Mouse (Mus musculus) hindbrain, embryonic 12.5 days (tissue): ENCODE results near the gene Fads2. TPM values are rescaled to one million over a fixed set of nuclear protein-coding genes. Genes with fewer than 3 reads are reported as not detected.

Experiments
- ATAC-seq: fragments of 200-750 bp; cut with Nextera tagmentation; 2 replicates; pipeline ENCODE4 v1.8.0; 2017; ENCODE audit warnings: moderate TSS enrichment; ENCODE audit not compliant: low FRiP score
- H3K27ac ChIP-seq: fragments of 300-500 bp; sonication (generic); 2 replicates; pipeline ENCODE4 v1.5.1; 2016; ENCODE audit warnings: mild to moderate bottlenecking
- H3K27me3 ChIP-seq: fragments of 300-500 bp; sonication (generic); 2 replicates; pipeline ENCODE4 v1.6.1; 2016; ENCODE audit warnings: mild to moderate bottlenecking
- H3K36me3 ChIP-seq: fragments of 300-500 bp; sonication (generic); 2 replicates; pipeline ENCODE4 v1.6.1; 2016; ENCODE audit warnings: mild to moderate bottlenecking
- H3K4me1 ChIP-seq: fragments of 300-500 bp; sonication (generic); 2 replicates; pipeline ENCODE4 v1.6.1; 2016
- H3K4me2 ChIP-seq: fragments of 300-500 bp; sonication (generic); replicated peaks from 2 replicates; pipeline ENCODE4 v1.6.1; 2016; ENCODE audit warnings: mild to moderate bottlenecking
- H3K4me3 ChIP-seq: fragments of 300-500 bp; sonication (generic); 2 replicates; pipeline ENCODE4 v1.5.1; 2016; ENCODE audit warnings: mild to moderate bottlenecking
- H3K9ac ChIP-seq: fragments of 300-500 bp; sonication (generic); 2 replicates; pipeline ENCODE4 v1.6.1; 2016; ENCODE audit warnings: mild to moderate bottlenecking, moderate library complexity
- H3K9me3 ChIP-seq: fragments of 300-500 bp; sonication (generic); replicated peaks from 2 replicates; pipeline ENCODE4 v1.6.1; 2016; ENCODE audit warnings: mild to moderate bottlenecking
- WGBS: fragments of 180-500 bp; shearing (Covaris S2); methylation state at CpG from one replicate; pipeline ENCODE4 v1.1.7; 2016; 5-methylcytosine and 5-hydroxymethylcytosine counted together
- polyA plus RNA-seq: library from polyadenylated mRNA; unstranded; fragments of >200 nt; fragmentation: Nextera tagmentation; extraction: Ambion mirVana; gene quantifications from 2 replicates; pipeline ENCODE4 v1.2.1, GENCODE M21; 2016

The Fads2 gene
- polyA plus RNA-seq, 1 experiment from 2014 or later, result 177 TPM

GRCm38 (mm10) chr19:10045707-10046106 is 55.8 kb downstream of the Fads2 start:
- no peak overlapping the region for H3K27ac ChIP-seq
- H3K4me2 ChIP-seq, result no peak overlapping the region
- H3K9ac ChIP-seq, result no peak overlapping the region
- H3K27me3 ChIP-seq, result peaks cover 10% of the 10 kb centered on the region
- H3K4me1 ChIP-seq, result peaks cover 18% of the 10 kb centered on the region
- H3K36me3 ChIP-seq, result no peaks in the 10 kb centered on the region
- 67% methylated on average over 2 of the region's 2 CpGs for WGBS
- no peak overlapping the region for H3K4me3 ChIP-seq
- no peaks in the 10 kb centered on the region for H3K9me3 ChIP-seq
- no peak for ATAC-seq

- no peak overlapping the region for H3K27ac ChIP-seq
- peaks cover 21% of the 10 kb centered on the region for H3K4me1 ChIP-seq
- ATAC-seq, result no peak
- peaks cover 20% of the 10 kb centered on the region for H3K27me3 ChIP-seq
- H3K36me3 ChIP-seq, result no peaks in the 10 kb centered on the region
- no peak overlapping the region for H3K4me2 ChIP-seq
- H3K4me3 ChIP-seq, result no peak overlapping the region
- H3K9ac ChIP-seq, result no peak overlapping the region
- H3K9me3 ChIP-seq, result no peaks in the 10 kb centered on the region
Observed at GRCm38 (mm10) chr19:10043643-10044042, 57.9 kb downstream of the Fads2 start.

GRCm38 (mm10) chr19:10042816-10043215 is 58.7 kb downstream of the Fads2 start:
- Histone ChIP-seq H3K27me3 (peaks cover 20% of the 10 kb centered on the region), H3K4me3 (0 out of 2 replicates have a peak overlapping the region, but pooled peaks have one; percentile 61), H3K4me2 (peak overlapping the region; percentile 98; the same call in 1 of the 2 replicates), H3K36me3 (no peaks in the 10 kb centered on the region), H3K9me3 (no peaks in the 10 kb centered on the region), H3K27ac (no peak overlapping the region), H3K4me1 (peaks cover 21% of the 10 kb centered on the region), H3K9ac (no peak overlapping the region)
- 90% methylated on average over 4 of the region's 4 CpGs for WGBS
- ATAC-seq, result no peak

GRCm38 (mm10) chr19:10042232-10042631 is 59.3 kb downstream of the Fads2 start:
- Histone ChIP-seq H3K4me1 (peaks cover 21% of the 10 kb centered on the region), H3K27ac (no peak overlapping the region), H3K4me3 (peak overlapping the region; percentile 61), H3K9me3 (no peaks in the 10 kb centered on the region), H3K27me3 (peaks cover 20% of the 10 kb centered on the region), H3K9ac (peak overlapping the region; percentile 64), H3K36me3 (no peaks in the 10 kb centered on the region), H3K4me2 (peak overlapping the region; percentile 98)
- ATAC-seq, result peak; percentile 17; the same call in 1 of the 2 replicates
- 62% methylated on average over 6 of the region's 6 CpGs for whole genome bisulfite sequencing

GRCm38 (mm10) chr19:10041388-10042148 is 60.0 kb downstream of the Fads2 start, which contains the start of gene Fads3:
Fads3 (plus strand) TSS chr19:10041569.
- Histone ChIP-seq H3K4me3 (peak within 1 kb of the TSS; percentile 61), H3K27me3 (peaks cover 20% of the 10 kb centered on the region), H3K27ac (no peak within 1 kb of the TSS), H3K4me2 (peak within 1 kb of the TSS; percentile 98), H3K4me1 (peaks cover 21% of the 10 kb centered on the region), H3K9ac (peak within 1 kb of the TSS; percentile 64), H3K36me3 (no peaks in the 10 kb centered on the region), H3K9me3 (no peaks in the 10 kb centered on the region)
- 0% methylated on average over 45 of the region's 69 CpGs for WGBS
- ATAC-seq, result peak; percentile 89

- Histone ChIP-seq H3K4me2 (peak overlapping the region; percentile 98), H3K27me3 (peaks cover 20% of the 10 kb centered on the region), H3K27ac (no peak overlapping the region), H3K9me3 (no peaks in the 10 kb centered on the region), H3K9ac (peak overlapping the region; percentile 64), H3K4me3 (peak overlapping the region; percentile 61), H3K36me3 (no peaks in the 10 kb centered on the region), H3K4me1 (peaks cover 21% of the 10 kb centered on the region)
- ATAC-seq, result peak; percentile 55
- WGBS, result 6% methylated on average over 17 of the region's 20 CpGs
Observed at GRCm38 (mm10) chr19:10040866-10041387, 60.6 kb downstream of the Fads2 start.

- Histone ChIP-seq H3K27me3 (peaks cover 20% of the 10 kb centered on the region), H3K4me3 (no peak overlapping the region), H3K9me3 (no peaks in the 10 kb centered on the region), H3K4me2 (no peak overlapping the region), H3K9ac (no peak overlapping the region), H3K36me3 (no peaks in the 10 kb centered on the region), H3K4me1 (peaks cover 21% of the 10 kb centered on the region), H3K27ac (no peak overlapping the region)
- ATAC-seq, result no peak
- 93% methylated on average over 2 of the region's 2 CpGs for WGBS
Observed at GRCm38 (mm10) chr19:10039615-10040014, 61.9 kb downstream of the Fads2 start.

- Histone ChIP-seq H3K9me3 (no peaks in the 10 kb centered on the region), H3K4me1 (peaks cover 21% of the 10 kb centered on the region), H3K9ac (no peak overlapping the region), H3K27ac (no peak overlapping the region), H3K4me3 (no peak overlapping the region), H3K36me3 (no peaks in the 10 kb centered on the region), H3K27me3 (peaks cover 20% of the 10 kb centered on the region), H3K4me2 (no peak overlapping the region)
- 18% methylated on average over 3 of the region's 3 CpGs for WGBS
- no peak for ATAC-seq
Observed at GRCm38 (mm10) chr19:10038910-10039309, 62.6 kb downstream of the Fads2 start.

GRCm38 (mm10) chr19:10038364-10038763 is 63.2 kb downstream of the Fads2 start:
- WGBS, result 81% methylated on average over 3 of the region's 3 CpGs
- Histone ChIP-seq H3K27ac (no peak overlapping the region), H3K27me3 (peaks cover 20% of the 10 kb centered on the region), H3K4me2 (no peak overlapping the region), H3K4me3 (no peak overlapping the region), H3K9ac (no peak overlapping the region), H3K36me3 (no peaks in the 10 kb centered on the region), H3K4me1 (peaks cover 21% of the 10 kb centered on the region), H3K9me3 (no peaks in the 10 kb centered on the region)
- no peak for ATAC-seq

- no peaks in the 10 kb centered on the region for H3K36me3 ChIP-seq
- no peak for ATAC-seq
- H3K4me2 ChIP-seq, result no peak overlapping the region
- H3K9ac ChIP-seq, result no peak overlapping the region
- H3K27ac ChIP-seq, result no peak overlapping the region
- 71% methylated on average over 2 of the region's 2 CpGs for WGBS
- H3K9me3 ChIP-seq, result no peaks in the 10 kb centered on the region
- peaks cover 17% of the 10 kb centered on the region for H3K27me3 ChIP-seq
- no peak overlapping the region for H3K4me3 ChIP-seq
- peaks cover 19% of the 10 kb centered on the region for H3K4me1 ChIP-seq
Observed at GRCm38 (mm10) chr19:10037534-10037933, 64.0 kb downstream of the Fads2 start.

- Histone ChIP-seq H3K4me2 (no peak overlapping the region), H3K27me3 (peaks cover 4% of the 10 kb centered on the region; the same call in 1 of the 2 replicates), H3K27ac (no peak overlapping the region), H3K4me3 (no peak overlapping the region), H3K9ac (no peak overlapping the region), H3K4me1 (0 out of 2 replicates have a peak, but pooled peaks cover 3% of the 10 kb centered on the region), H3K36me3 (peaks cover 4% of the 10 kb centered on the region; the same call in 1 of the 2 replicates), H3K9me3 (no peaks in the 10 kb centered on the region)
- WGBS, result 65% methylated on average over 8 of the region's 8 CpGs
- peak; percentile 77 for ATAC-seq
Observed at GRCm38 (mm10) chr19:10034785-10035447, 66.6 kb downstream of the Fads2 start.

GRCm38 (mm10) chr19:10034356-10034755 is 67.2 kb downstream of the Fads2 start:
- ATAC-seq, result no peak
- no peak overlapping the region for H3K4me2 ChIP-seq
- H3K4me3 ChIP-seq, result no peak overlapping the region
- H3K27me3 ChIP-seq, result no peaks in the 10 kb centered on the region
- H3K4me1 ChIP-seq, result 0 out of 2 replicates have a peak, but pooled peaks cover 3% of the 10 kb centered on the region
- no peak overlapping the region for H3K27ac ChIP-seq
- no peak overlapping the region for H3K9ac ChIP-seq
- WGBS, result 88% methylated on average over 5 of the region's 5 CpGs
- H3K9me3 ChIP-seq, result no peaks in the 10 kb centered on the region
- H3K36me3 ChIP-seq, result peaks cover 4% of the 10 kb centered on the region; the same call in 1 of the 2 replicates
